Mouse (Mus musculus) MEL (cell line): ENCODE measurements around the gene Fanci. TPM values are rescaled to one million over a fixed set of nuclear protein-coding genes. Genes with fewer than 3 reads are reported as not detected.

Source experiments
- DNase-seq: peaks from one replicate; pipeline ENCODE4 v3.0.0; 2011; ENCODE audit warnings: low read depth, low spot score
- H3K27ac ChIP-seq: 2 replicates; pipeline ENCODE4 v1.5.1; 2012; ENCODE audit warnings: low read depth, mild to moderate bottlenecking, control low read depth, low read length, moderate library complexity; ENCODE audit not compliant: control insufficient read depth
- H3K27me3 ChIP-seq, 2 experiments: fragments of 150-350 bp in 1 of 2; sonication (generic) in 1 of 2; 2 replicates each; pipeline ENCODE4 v1.6.1; 2012; ENCODE audit warnings: low read length in 2 of 2, mild to moderate bottlenecking in 2 of 2, improper control_type of control experiment in 1 of 2, moderate library complexity in 1 of 2; ENCODE audit not compliant: insufficient read depth in 2 of 2, control insufficient read depth in 1 of 2
- H3K36me3 ChIP-seq, 2 experiments: 2 replicates each; pipeline ENCODE4 v1.6.1; 2012 to 2014; ENCODE audit warnings: low read length in 2 of 2, improper control_type of control experiment in 1 of 2, inconsistent platforms in 1 of 2, mild to moderate bottlenecking in 1 of 2; ENCODE audit not compliant: insufficient read depth in 2 of 2, control insufficient read depth in 1 of 2
- H3K4me1 ChIP-seq, 2 experiments: fragments of 150-350 bp in 1 of 2; sonication (generic) in 1 of 2; 2 replicates each; pipeline ENCODE4 v1.6.1; 2012; ENCODE audit warnings: low read length in 2 of 2, improper control_type of control experiment in 1 of 2, mild to moderate bottlenecking in 1 of 2; ENCODE audit not compliant: insufficient read depth in 2 of 2, control insufficient read depth in 1 of 2
- H3K4me3 ChIP-seq, 2 experiments: fragments of 150-350 bp in 1 of 2; sonication (generic) in 1 of 2; 2 replicates each; pipeline ENCODE4 v1.5.1; 2012; ENCODE audit warnings: low read depth in 2 of 2, low read length in 2 of 2, mild to moderate bottlenecking in 2 of 2, moderate library complexity in 2 of 2, control low read depth in 1 of 2, improper control_type of control experiment in 1 of 2; ENCODE audit not compliant: control insufficient read depth in 1 of 2, insufficient read depth in 1 of 2
- H3K79me2 ChIP-seq: 2 replicates; pipeline ENCODE4 v1.6.1; 2012; ENCODE audit warnings: mild to moderate bottlenecking, low read length, moderate library complexity; ENCODE audit not compliant: control insufficient read depth, poor library complexity, insufficient read depth
- H3K9ac ChIP-seq: 2 replicates; pipeline ENCODE4 v1.6.1; 2012; ENCODE audit warnings: low read depth, mild to moderate bottlenecking, control low read depth, low read length, moderate library complexity; ENCODE audit not compliant: control insufficient read depth, poor library complexity, severe bottlenecking
- H3K9me3 ChIP-seq: fragments of 150-350 bp; sonication (generic); replicated peaks from 2 replicates; pipeline ENCODE4 v1.6.1; 2012; ENCODE audit warnings: mild to moderate bottlenecking, low read length, improper control_type of control experiment, moderate library complexity; ENCODE audit not compliant: insufficient read depth
- CTCF ChIP-seq, 3 experiments: IDR thresholded peaks in 2 of 3; conservative IDR thresholded peaks in 1 of 3; 2 replicates each; pipeline ENCODE4 v1.5.1; 2011 to 2012; ENCODE audit warnings: low read length in 3 of 3, low read depth in 2 of 3, mild to moderate bottlenecking in 2 of 3, improper control_type of control experiment in 1 of 3, inconsistent platforms in 1 of 3, mixed read lengths in 1 of 3, moderate library complexity in 1 of 3; ENCODE audit not compliant: control insufficient read depth in 1 of 3, insufficient read depth in 1 of 3, poor library complexity in 1 of 3, severe bottlenecking in 1 of 3
- E2F4 ChIP-seq: IDR thresholded peaks from 2 replicates; pipeline ENCODE4 v1.6.1; 2011; ENCODE audit warnings: low read depth, low read length, improper control_type of control experiment, borderline replicate concordance
- ETS1 ChIP-seq: IDR thresholded peaks from 2 replicates; pipeline ENCODE4 v1.6.1; 2012; ENCODE audit warnings: low read depth, mild to moderate bottlenecking, inconsistent platforms, low read length, improper control_type of control experiment, moderate library complexity
- GATA1 ChIP-seq: IDR thresholded peaks from 2 replicates; pipeline ENCODE4 v1.6.1; 2011; ENCODE audit warnings: low read depth, low read length, improper control_type of control experiment
- HCFC1 ChIP-seq: IDR thresholded peaks from 2 replicates; pipeline ENCODE4 v1.6.1; 2012; ENCODE audit warnings: low read depth, mild to moderate bottlenecking, inconsistent platforms, low read length, improper control_type of control experiment, moderate library complexity
- JUND ChIP-seq: IDR thresholded peaks from 2 replicates; pipeline ENCODE4 v1.6.1; 2011; ENCODE audit warnings: low read depth, mild to moderate bottlenecking, improper control_type of control experiment, low read length
- KAT2A ChIP-seq: conservative IDR thresholded peaks from 2 replicates; pipeline ENCODE4 v1.6.1; 2012; ENCODE audit warnings: low read depth, low read length, improper control_type of control experiment, inconsistent platforms
- MAFK ChIP-seq: IDR thresholded peaks from 2 replicates; pipeline ENCODE4 v1.6.1; 2011; ENCODE audit warnings: low read depth, mild to moderate bottlenecking, low read length, improper control_type of control experiment, borderline replicate concordance
- MEF2A ChIP-seq: IDR thresholded peaks from 2 replicates; pipeline ENCODE4 v1.6.1; 2014; ENCODE audit warnings: low read depth, mild to moderate bottlenecking, inconsistent platforms, low read length, improper control_type of control experiment; ENCODE audit not compliant: poor library complexity, insufficient replicate concordance, severe bottlenecking; ENCODE audit errors: extremely low read depth
- MXI1 ChIP-seq: IDR thresholded peaks from 2 replicates; pipeline ENCODE4 v1.6.1; 2011; ENCODE audit warnings: mild to moderate bottlenecking, low read depth, low read length, improper control_type of control experiment
- NRF1 ChIP-seq: IDR thresholded peaks from 2 replicates; pipeline ENCODE4 v1.6.1; 2014; ENCODE audit warnings: low read depth, mild to moderate bottlenecking, inconsistent platforms, low read length, improper control_type of control experiment, moderate library complexity; ENCODE audit not compliant: poor library complexity, insufficient read depth, severe bottlenecking
- POLR2A ChIP-seq, 2 experiments: IDR thresholded peaks; 2 replicates each; pipeline ENCODE4 v1.6.1; 2011 to 2012; ENCODE audit warnings: low read length in 2 of 2, mild to moderate bottlenecking in 2 of 2, control low read depth in 1 of 2, improper control_type of control experiment in 1 of 2, low read depth in 1 of 2, moderate library complexity in 1 of 2; ENCODE audit not compliant: control insufficient read depth in 1 of 2, insufficient read depth in 1 of 2, poor library complexity in 1 of 2
- RAD21 ChIP-seq: IDR thresholded peaks from 2 replicates; pipeline ENCODE4 v1.6.1; 2011; ENCODE audit warnings: mild to moderate bottlenecking, low read depth, low read length, improper control_type of control experiment
- SMC3 ChIP-seq: IDR thresholded peaks from 2 replicates; pipeline ENCODE4 v1.6.1; 2011; ENCODE audit warnings: low read depth, low read length, improper control_type of control experiment
- TBP ChIP-seq: IDR thresholded peaks from 2 replicates; pipeline ENCODE4 v1.8.0; 2011; ENCODE audit warnings: low read depth, low read length, improper control_type of control experiment
- USF1 ChIP-seq: IDR thresholded peaks from 2 replicates; pipeline ENCODE4 v1.6.1; 2014; ENCODE audit warnings: low read depth, mild to moderate bottlenecking, inconsistent platforms, low read length, improper control_type of control experiment, moderate library complexity
- USF2 ChIP-seq, 2 experiments: IDR thresholded peaks; 2 replicates each; pipeline ENCODE4 v1.6.1; 2011 to 2012; ENCODE audit warnings: improper control_type of control experiment in 2 of 2, low read length in 2 of 2, borderline replicate concordance in 1 of 2, inconsistent platforms in 1 of 2, low read depth in 1 of 2, mild to moderate bottlenecking in 1 of 2; ENCODE audit not compliant: insufficient read depth in 1 of 2
- ZC3H11A ChIP-seq: IDR thresholded peaks from 2 replicates; pipeline ENCODE4 v1.6.1; 2012; ENCODE audit warnings: low read depth, mild to moderate bottlenecking, inconsistent platforms, low read length, improper control_type of control experiment
- ZKSCAN1 ChIP-seq: IDR thresholded peaks from 2 replicates; pipeline ENCODE4 v1.6.1; 2012; ENCODE audit warnings: low read depth, mild to moderate bottlenecking, inconsistent platforms, low read length, improper control_type of control experiment, moderate library complexity
- ZMIZ1 ChIP-seq: IDR thresholded peaks from 2 replicates; pipeline ENCODE4 v1.6.1; 2012; ENCODE audit warnings: low read depth, mild to moderate bottlenecking, inconsistent platforms, low read length, improper control_type of control experiment, moderate library complexity
- polyA plus RNA-seq, 2 experiments: library from polyadenylated mRNA; stranded (reverse) in 1 of 2; unstranded in 1 of 2; fragments of >175 nt in 1 of 2; fragments of >200 nt in 1 of 2; gene quantifications; 2 replicates each; pipeline versions ENCODE4 v1.2.1 to v1.2.4; 2012; ENCODE audit warnings: low replicate concordance in 2 of 2, low read depth in 1 of 2; ENCODE audit not compliant: insufficient read length in 2 of 2, insufficient read depth in 1 of 2, missing spikeins in 1 of 2
- total RNA-seq: library from RNA; depleted of rRNA; stranded (reverse); fragments of 300-350 nt; gene quantifications from 2 replicates; pipeline ENCODE4 v1.2.3, GENCODE M21; 2012

Gene Fanci
- total and polyA plus RNA-seq, 3 experiments = 8.4 to 9.0 TPM; not detected in 1

GRCm38 (mm10) chr7:79391883-79392649, at the start of gene Fanci (continued):
- no peak for TF ChIP-seq USF2 (IDR thresholded peaks at IDR 0.05; ENCODE audit: borderline replicate concordance in 1 of 2, insufficient read depth in 1 of 2, low read depth in 1 of 2, low read length in 2 of 2)
- no peak for TF ChIP-seq RAD21
- peak; percentile 92 for TF ChIP-seq E2F4
- TF ChIP-seq ZMIZ1 = peak; percentile 47; the same call in 1 of the 2 replicates
- peak; percentile 80 for TF ChIP-seq TBP

GRCm38 (mm10) chr7:79345902-79346301, 45.8 kb upstream of the Fanci start:
- Histone ChIP-seq H3K79me2 (no peaks in the 10 kb centered on the region), H3K9ac (no peak overlapping the region), H3K4me1 (no peaks in the 10 kb centered on the region), H3K9me3 (no peaks in the 10 kb centered on the region), H3K4me3 (no peak overlapping the region), H3K27me3 (no peaks in the 10 kb centered on the region), H3K27ac (no peak overlapping the region), H3K36me3 (no peaks in the 10 kb centered on the region; a peak in 1 of 4 replicates)
- TF ChIP-seq ZC3H11A = peak; percentile 34
- peak; percentile 75 for TF ChIP-seq SMC3
- TF ChIP-seq MXI1 = no peak
- TF ChIP-seq RAD21 = peak; percentile 61
- TF ChIP-seq USF1 = no peak
- TF ChIP-seq CTCF (IDR thresholded peaks at IDR 0.05 in 2 of 3, conservative IDR thresholded peaks at IDR 0.05 in 1 of 3; ENCODE audit: control insufficient read depth in 1 of 3, insufficient read depth in 1 of 3, low read depth in 2 of 3, low read length in 3 of 3, poor library complexity in 1 of 3, severe bottlenecking in 1 of 3) = peak; percentile 54 to 87 (median 87)
- no peak for TF ChIP-seq POLR2A (IDR thresholded peaks at IDR 0.05; ENCODE audit: control insufficient read depth in 1 of 2, insufficient read depth in 1 of 2, low read depth in 1 of 2, low read length in 2 of 2, poor library complexity in 1 of 2)
- TF ChIP-seq HCFC1 = no peak
- 0 out of 2 replicates have a peak, but pooled peaks have one; percentile 5 for TF ChIP-seq GATA1
- TF ChIP-seq JUND = no peak
- TF ChIP-seq ETS1 = no peak
- DNase-seq = peak; percentile 82

DNA sequence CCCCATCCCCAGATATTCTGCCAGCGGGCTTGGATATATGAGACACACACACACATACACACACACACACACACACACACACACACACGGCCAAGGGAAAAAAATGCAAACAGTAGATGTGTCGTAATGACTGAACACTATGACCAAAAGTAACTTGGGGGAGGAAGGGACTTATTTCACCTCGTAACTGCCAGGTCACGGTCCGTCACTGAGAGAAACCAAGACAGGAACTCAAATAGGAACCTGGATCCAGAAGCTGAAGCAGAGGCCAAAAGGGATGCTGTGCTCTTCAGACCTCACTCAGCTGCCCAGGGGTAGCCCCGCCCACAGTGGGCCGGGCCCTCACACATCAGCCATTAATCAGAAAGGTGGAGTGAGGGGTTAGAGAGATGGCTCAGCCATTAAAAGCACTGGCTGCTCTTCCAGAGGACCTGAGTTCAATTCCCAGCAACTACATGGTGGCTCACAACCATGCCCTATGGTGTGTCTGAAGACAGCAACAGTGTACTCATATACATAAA, 45.1 kb upstream of the Fanci start:
- Histone ChIP-seq H3K27ac (no peak overlapping the region), H3K4me3 (no peak overlapping the region), H3K4me1 (no peaks in the 10 kb centered on the region), H3K27me3 (no peaks in the 10 kb centered on the region), H3K36me3 (no peaks in the 10 kb centered on the region; a peak in 1 of 4 replicates), H3K79me2 (no peaks in the 10 kb centered on the region), H3K9ac (no peak overlapping the region), H3K9me3 (no peaks in the 10 kb centered on the region)
- DNase-seq = no peak
- no peak for TF ChIP-seq POLR2A (IDR thresholded peaks at IDR 0.05; ENCODE audit: control insufficient read depth in 1 of 2, insufficient read depth in 1 of 2, low read depth in 1 of 2, low read length in 2 of 2, poor library complexity in 1 of 2)
- TF ChIP-seq MAFK = no peak
- no peak for TF ChIP-seq MEF2A
- no peak for TF ChIP-seq MXI1
- TF ChIP-seq CTCF (IDR thresholded peaks at IDR 0.05 in 2 of 3, conservative IDR thresholded peaks at IDR 0.05 in 1 of 3; ENCODE audit: control insufficient read depth in 1 of 3, insufficient read depth in 1 of 3, low read depth in 2 of 3, low read length in 3 of 3, poor library complexity in 1 of 3, severe bottlenecking in 1 of 3) = no peak
- no peak for TF ChIP-seq RAD21
- TF ChIP-seq NRF1 = no peak
- no peak for TF ChIP-seq ZKSCAN1
- no peak for TF ChIP-seq KAT2A
- no peak for TF ChIP-seq JUND
